Mouse (Mus musculus) cerebellum, adult 11 months (tissue): ENCODE measurements around the gene Cfap46.
A peak's percentile ranks its signal among the peaks of the same experiment; 100 is the strongest.
"Not testable (repeated sequence)": the region's sequence is repeated elsewhere in the genome, so short reads cannot be mapped to it uniquely, and the experiment has no call there.

ENCODE experiments used
- DNase-seq: peaks from one replicate; pipeline ENCODE4 v3.0.0; 2022

Gene Cfap46

DNA sequence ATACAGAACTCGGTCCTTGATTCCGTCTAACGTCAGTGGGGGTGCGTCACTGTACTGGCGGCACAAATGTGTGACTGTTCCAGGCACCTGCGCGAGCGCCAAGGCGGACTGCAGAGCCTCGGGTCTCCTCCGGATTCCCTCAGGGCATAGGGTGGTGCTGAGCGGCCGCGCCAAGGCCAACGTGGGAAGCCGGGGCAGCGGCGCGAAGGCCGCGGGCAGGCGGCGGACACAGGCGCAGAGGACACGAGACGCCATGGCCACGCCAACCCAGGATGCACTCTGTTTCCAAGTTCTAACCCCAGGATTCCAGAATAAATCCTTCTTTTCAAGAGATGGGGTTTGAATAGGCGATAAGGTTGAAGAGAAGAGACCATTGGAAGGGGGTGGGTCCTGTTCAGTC, 23.7 kb downstream of the Cfap46 start:
- DNase-seq: not testable (repeated sequence)

DNA sequence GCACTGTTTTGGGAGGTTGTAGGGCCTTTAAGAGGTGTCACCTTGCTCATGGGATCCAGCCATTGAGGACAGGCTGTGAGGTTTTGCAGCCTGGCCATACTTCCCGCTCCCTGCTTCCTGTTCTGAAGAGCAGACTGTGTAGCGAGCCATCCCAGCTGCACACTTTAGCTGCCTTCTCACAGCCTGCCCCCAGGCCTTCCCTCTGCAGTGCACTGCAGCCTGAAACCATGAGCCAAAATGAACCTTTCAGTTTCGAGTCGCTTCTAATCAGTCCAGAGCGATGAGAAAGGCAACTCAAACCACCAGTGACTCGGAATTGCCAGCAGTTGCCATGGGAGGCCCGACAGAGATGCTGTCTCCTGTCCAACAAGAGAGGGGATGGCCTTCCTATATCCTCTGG, 33.9 kb downstream of the Cfap46 start:
- DNase-seq: no peak

DNA sequence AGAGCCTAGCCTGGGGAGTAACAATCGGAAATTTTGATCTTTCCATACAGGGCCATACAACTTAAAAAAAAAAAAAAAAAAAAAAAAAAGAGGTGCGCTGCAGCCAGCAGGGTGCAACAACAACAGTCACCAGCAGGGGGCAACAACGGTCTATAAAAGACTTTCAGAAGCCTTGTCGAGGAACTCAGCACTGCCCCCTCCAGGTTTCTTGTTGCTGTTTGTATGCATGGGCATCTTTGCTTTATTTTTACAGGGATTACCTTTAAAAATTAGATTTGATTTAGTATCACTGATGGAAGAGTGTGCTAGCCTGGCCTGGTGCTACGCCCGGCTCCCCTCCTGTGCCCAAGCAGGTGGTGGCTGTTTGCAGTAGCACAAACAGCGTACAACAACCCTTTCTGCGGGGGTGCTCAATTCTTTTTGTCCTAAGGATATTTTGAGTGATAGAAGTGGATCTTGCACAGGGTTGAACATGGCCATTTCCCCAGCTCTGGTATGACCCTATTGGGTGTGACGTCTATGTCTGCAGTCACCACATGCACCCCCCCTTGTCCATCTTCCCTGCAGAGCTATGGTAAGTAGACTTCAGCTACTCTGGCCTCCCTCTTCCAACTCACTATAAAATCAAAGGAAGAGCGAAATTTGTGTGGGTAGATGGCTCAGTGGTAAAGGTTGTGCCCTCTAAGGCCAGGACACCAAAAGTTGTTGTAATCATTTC, 35.4 kb downstream of the Cfap46 start:
- peak; percentile 85 for DNase-seq

DNA sequence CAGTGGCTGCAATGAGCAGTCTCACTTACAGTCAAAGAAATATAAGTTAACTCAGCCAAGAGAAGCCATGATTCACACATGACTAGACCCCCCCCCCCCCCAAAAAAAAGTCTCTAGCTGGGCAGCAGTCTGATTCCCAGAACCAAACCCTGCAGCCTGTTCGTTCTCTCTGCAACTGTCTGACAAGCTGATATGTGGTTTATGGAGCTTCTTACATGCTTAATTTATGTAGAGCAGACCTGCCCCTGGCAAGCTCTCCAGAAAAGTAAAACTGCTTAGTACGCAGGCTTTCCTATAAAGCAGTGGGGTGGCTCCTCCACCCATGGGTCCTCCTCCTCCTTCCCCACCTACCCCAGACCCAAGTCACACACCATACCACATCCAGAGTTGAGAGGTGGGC, 50.2 kb downstream of the Cfap46 start:
- DNase-seq: no peak

DNA sequence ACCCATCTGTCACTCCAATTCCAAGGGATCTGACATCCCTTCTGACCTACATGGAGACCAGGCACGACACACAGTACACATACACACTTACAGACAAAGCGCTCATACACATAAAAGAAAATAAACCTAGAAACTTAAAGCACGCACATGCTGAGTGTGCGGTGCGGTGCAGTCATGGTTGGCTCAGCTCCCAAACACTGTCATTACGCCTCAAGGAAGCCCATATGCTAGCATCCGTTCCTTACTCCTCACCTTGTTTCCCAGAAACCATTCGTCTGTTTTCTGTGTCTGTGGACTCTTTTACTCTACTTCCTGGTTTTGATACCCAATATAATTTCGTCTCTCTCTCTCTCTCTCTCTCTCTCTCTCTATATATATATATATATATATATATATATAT, 58.5 kb downstream of the Cfap46 start:
- no peak for DNase-seq

DNA sequence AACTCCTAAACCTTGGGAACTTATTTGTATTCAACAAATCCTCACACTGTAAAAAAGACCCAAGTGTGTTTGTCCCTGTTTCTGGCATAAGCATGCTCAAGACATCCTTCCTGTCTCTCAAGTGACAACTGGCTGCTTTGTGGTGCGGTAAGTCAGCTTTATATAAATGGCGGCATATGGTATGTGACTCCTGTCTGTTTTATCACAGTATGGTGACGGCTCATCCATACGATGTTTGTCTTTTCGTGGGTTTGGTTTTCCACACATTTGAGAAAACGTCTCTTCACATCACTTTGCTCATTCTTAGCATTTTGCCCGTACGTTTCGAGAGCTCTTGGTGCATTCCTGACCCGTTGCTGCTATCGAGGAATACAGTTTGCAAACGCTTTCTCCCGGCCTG, 61.0 kb downstream of the Cfap46 start:
- DNase-seq: no peak

DNA sequence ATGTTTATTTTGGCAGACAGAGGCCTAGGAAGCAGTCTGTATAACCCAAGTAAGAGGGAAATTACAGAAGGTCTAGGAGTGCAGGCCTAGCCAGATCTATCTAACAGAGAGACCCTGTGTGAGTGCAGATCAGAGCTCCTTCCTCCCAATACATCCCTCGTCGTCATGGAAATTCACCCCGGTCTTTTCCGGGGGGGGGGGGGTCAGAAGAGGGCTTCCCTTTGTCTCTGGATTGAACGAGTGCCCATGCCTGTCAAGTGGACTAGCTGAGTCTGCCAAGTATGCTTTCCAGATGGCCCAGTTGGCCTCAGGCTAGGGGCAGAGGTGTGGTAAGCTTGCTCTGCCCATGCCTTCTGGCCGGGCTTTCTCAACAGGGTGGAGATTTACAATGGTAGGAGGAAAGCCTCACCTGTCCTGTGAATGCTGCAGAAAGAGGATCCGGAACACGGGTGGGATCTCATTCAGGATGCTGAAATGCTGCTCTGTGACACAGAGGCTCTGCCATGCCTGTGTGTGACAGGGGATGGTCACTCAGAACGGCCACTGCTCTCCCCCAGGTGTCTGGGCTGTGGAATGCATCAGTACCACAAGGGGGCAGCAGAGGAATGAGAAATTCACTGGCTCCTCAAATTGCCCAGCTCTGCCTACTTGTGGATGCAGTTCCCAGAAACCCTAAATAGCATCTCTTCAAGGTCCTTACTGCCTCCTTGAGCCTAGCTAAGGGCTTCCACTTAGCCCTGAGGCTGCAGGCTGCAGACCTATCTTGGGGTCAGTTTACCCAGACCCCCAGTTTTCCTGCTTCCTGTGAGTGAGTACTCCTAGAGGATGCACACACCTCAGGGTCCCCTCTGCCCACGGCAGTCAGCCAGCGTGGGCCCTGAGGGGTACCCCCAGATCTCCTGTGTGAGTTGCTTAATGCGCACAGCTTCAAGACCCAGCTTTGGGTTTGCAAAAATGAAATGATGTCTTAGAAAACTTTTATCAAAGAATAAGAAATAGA, 67.5 kb downstream of the Cfap46 start:
- DNase-seq: peak; percentile 58

DNA sequence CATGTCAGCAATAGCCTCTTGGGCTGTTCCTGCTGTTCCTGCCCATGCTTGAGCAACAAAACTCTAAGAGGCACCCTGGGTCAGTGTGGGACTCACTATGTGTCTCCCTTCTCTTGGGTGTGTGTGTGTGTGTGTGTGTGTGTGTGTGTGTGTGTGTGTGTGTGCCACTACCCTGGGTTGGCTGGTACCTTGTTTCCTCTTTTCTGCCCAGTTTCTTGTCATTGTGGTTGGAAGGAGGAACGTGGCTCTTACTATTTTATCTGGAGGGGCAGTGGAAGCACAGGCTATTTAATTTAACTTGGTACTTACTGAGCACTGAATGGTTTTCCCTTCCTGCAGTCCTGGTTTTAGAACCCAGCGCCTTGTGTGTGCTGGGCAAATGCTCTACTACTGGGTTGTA, 73.3 kb downstream of the Cfap46 start:
- DNase-seq: no peak

DNA sequence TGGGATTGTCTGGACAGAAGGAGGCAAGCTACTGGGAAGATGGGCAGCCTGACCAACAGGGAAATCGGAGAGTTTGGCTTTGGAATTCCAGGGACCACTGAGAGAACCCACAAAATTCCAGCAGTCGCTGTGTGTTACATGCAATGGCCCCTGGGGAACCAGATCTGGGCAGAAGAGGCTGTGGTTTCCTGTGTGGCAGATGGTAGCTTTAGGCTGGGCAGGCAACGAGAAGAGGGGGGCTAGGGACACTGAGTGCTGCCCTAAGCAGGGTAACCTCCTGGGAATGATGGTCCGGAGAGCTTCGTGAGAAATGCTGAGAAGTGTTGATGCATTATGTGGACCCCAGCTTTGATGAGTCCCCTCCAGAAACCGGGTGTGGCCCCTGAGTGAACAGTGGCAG, 87.8 kb downstream of the Cfap46 start:
- no peak for DNase-seq

DNA sequence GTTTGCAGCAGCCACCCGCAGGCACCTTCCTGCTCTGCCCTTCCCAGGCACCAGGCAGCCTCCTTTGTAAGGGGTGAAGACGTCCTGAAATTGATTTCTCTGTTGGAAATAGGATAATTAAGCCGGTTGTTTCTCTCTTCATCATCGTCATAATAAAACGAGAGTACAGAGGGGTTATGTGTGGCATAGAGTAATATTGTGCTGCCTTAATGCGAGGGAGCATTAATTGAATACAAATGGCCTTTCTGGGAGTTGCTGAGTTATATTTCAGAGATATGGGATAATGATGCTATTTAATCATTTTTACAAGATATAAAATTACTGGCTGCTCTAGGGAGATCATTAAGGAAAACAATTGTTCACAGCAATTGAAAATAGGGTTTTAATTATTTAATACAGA, 88.3 kb downstream of the Cfap46 start:
- DNase-seq: no peak

DNA sequence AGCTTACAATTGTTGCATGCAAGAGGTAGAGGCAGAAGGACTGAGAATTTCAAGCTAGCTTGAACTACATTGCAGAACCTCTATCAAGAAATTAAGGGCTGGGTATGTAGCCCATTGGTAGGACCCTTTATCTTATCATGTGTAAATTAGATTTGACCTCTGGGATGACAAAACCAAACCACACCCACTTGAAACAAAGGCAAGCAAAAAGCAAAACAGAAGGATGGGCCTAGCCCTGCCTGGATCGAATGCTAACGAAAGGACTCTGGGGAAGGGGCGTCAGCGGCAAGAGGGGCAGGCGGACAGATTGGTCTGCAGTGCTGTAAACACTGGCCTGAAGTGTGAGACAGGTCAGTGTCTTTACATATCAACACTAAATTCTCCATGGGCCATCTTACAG, 92.3 kb downstream of the Cfap46 start:
- DNase-seq: no peak

DNA sequence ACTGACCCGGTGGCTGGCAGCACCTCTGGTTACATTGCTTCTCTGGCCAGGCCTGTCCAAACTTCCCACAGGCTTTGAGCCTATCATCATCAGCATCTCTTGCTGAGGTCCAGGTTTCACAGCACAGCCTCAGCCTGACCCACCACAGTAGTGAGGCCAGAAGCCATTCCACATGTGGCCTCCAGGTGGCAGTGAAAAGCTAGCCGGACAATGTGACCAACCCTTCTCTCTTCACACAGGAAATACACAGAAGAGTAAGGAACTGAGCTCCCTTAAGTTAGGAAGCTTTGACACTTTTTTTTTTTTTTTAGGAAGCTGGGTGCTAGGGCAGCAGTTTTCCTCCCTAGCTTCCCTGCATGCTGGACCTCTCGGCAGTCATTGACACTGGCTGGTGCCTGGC, 93.3 kb downstream of the Cfap46 start:
- DNase-seq: no peak

DNA sequence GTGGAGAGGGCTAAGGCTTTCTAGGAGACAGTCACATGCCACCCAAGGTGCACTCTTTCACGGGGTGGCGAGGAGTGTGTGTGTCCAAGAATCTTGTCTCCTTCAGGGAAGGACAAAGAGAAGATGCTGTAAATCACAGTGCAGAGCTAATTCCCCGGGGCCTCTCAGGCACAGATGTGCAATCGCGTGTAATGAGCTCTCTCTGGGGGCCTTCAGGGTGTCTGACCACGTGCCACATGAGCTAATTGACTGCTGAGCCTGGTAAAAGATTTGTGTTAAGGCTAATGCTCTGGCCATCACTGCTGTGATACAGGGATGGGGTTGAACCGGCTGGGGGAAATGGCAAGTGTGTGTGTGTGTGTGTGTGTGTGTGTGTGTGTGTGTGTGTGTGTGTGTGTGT, 95.7 kb downstream of the Cfap46 start:
- DNase-seq: no peak

DNA sequence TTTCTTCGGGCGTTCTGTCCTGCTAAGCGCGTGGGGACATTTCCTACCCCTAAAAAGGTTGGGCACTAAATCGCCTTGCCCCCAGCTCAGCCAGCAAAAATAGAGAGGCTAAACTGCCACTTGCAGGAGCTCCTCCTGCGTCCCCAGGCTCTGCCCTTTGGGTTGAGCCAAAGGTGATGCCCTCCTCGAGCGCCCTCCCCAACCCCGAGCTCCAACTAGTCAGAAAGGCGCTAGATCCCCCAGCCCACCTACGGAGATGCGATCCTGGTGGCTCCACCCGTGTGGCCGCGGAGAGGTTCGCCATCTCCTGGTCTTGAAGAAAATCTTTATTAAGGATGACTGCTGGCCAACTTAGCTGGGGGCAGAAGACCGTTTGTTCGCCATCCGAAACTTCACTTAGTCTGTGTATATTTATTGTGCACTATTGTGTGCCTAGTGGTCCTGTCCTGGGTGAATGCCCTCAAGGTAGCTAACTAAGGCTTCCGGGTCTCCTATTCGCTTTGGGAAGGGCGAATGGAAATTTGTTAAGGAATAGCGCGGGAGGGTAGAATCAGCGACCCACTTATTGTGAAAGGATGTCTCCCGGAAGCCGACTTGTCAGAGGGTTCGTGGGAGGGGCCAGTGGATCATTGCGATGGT, 98.3 kb downstream of the Cfap46 start:
- DNase-seq: no peak

DNA sequence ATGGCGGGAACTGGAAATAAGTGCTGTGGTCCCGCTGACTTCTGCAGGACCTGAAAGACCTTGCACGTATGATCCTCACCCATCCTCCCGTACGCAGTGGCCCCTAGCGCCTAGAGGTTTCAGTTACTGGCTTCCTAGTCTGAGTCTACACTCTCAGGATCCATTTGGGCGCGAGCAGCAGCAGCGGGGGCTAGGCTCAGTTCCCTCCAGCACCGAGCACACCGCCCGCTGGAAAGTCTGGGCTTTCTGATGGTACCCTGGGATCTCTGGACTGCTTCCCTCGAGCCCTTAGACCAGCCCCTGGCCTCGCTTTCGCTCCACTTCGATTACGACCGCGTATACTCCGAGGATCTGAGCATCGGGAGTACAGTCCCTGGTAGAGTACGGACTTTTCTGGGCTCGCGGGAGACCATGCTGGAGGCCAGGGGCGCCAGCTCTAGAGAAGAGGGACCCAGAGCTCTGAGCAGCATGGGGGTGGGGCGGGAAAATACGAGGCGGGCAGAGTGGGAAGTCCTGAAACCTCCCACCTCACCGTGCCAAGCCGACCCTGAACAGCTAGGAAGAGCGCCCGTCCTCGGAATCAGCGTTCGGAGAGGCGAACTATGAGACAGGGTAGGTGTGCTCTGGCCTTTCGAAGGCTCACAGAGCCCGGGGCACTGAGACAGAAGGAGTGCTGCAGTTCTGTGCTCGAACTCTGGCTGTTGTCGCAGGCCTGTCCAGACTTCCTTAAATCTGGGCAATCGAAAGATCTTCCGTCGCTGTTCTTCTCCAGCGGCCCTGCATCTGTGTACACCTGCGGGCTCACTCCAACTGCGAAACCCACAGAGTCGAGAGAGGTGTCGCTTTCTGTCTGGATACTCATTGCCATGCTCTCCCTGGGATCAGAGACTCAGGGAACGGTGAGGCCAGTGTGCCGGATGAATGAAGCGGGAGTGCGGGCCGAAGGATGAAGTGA, 99.1 kb downstream of the Cfap46 start:
- no peak for DNase-seq

DNA sequence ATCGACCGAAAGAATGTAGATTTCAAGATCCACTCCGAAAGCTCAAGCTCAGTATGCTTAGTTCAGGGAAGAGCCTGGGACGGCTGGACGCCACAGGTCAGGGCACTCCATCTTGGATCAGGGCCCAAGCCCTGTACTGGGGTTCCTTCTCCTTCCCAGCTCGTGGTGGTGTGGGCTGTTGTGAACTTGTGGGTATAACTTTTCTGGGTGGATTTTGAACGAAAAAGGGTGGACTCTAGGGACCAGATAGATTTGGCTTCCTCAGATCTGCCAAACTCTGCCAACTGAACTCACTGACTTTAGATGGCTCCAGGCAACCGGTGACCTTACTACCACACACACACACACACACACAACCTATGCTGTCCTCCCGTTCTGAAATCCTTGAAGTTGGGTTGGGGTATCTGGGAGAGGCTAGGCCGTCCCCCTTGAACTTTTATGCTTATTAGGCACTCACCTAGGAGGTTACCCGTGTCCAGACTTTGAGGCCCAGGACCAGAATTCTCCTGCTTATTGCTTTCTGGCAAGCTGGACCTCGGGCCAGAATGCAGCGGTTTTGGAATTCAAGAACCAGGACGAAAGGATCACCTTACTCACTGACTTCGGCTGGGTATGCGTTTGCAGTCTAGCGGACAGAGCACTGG, 100.4 kb downstream of the Cfap46 start:
- DNase-seq: no peak

DNA sequence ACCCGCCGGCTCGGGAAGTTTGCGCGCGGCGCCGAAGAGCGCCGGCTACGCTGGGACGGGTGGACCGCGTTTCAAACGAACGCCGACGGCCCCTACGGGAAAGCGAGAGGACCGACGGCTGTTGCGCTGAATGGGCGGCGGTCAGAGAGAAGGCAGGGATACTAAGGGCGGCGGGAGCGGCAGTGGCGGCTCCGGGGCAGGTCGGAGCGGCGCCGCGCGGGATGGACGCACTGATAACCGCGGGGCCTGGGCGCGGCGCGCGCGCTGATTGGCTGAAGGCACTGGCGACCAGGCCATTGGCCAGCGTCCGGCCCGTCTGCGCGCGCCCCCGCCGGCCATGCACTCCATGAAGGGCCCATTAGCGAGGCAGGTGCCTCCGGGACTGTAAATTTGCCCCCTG, 101.0 kb downstream of the Cfap46 start, which contains the start of gene Nkx6-2:
Gene Nkx6-2, minus strand, starts transcription at position 203 of the 400 bp plus-strand sequence.
- DNase-seq: no peak

DNA sequence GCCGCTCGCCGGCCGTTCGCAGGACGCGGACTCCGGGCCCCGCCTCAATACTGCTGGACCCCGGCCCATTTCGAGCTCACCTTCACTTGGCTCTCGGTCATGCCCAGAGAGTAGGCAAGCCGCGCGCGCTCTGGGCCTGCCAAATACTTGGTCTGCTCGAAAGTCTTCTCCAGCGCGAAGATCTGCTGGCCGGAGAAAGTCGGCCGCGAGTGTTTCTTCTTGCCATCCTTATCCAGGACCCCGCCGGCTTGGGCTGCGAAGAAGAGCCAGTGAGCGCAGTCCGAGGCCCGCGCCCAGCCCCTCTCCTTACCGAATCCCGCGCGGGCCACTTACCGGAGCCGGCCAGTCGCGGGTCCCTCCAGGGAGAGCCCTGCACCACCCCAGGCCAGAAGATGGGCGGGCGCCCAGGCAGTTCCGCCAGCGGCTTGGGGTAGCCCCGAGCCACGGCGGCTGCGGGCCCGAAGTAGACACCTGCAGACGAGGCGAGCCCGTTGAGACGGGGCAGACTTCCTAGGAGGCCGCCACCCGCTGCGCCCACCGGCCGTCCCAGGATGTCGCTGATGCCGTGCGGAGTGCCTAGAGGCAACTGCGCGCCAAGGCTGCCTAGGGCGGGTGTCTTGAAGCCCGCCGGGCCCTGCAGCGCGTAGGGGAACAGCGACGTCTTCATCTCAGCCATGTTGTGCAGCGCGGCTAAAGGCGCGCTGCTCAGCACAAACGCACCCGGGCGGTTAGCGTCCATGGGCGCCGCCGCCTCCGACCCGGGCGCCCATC, 101.6 kb downstream of the Cfap46 start:
- DNase-seq: no peak

DNA sequence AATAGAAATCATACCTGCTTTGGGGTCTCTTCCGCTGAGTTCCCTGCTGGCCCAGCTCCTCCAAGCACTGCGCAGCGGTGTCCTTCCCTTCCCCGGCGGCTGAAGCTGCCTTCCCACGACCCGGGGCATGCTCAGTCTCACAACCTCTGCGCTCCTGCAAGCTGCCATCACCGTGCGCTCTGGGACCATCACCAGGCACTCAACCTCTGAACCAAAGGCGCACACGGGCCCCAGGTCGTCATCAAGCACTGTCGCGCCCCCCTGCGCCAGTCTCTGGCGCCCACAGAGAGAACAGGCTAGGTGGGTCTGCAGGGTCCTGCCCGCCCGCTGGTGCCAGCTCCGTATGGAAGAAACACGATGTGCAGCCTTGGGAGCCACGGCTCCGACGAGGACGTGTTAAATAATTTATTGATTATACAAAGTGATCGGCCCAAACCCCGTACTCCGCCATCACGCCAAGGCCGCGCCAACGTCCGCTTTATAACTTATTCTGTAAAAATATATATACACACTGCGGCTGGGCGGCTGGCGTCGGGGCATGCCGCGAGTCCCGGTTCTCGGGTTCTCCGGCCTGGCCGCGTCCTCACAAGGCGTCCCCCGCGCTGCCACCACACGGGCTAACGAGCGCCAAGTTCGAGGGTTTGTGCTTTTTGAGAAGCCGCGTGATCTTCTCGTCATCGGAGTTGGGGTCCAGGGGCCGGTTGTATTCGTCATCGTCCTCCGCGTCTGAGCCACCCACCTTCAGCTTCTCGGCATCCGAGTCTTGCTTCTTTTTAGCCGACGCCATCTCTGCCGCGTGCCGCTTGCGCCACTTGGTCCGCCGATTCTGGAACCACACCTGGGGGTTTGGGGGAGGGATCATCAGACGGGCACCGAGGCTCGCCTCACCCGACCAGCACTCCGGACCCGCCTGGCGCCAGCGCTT, 102.5 kb downstream of the Cfap46 start:
- no peak for DNase-seq
